Mouse (Mus musculus) cortical plate, adult 2 months (tissue): ENCODE data around the gene Lsamp.

Experiments used
- CTCF ChIP-seq: fragments of 200-500 bp; IDR thresholded peaks from 2 replicates; pipeline ENCODE4 v1.5.1; 2011; ENCODE audit warnings: mild to moderate bottlenecking, control low read depth, low read length; ENCODE audit not compliant: insufficient read depth; ENCODE audit errors: extremely low read depth
- POLR2A ChIP-seq: fragments of 200-500 bp; IDR thresholded peaks from 2 replicates; pipeline ENCODE4 v1.6.1; 2011; ENCODE audit warnings: mild to moderate bottlenecking, low read length, control low read depth; ENCODE audit not compliant: insufficient read depth; ENCODE audit errors: extremely low read depth

DNA sequence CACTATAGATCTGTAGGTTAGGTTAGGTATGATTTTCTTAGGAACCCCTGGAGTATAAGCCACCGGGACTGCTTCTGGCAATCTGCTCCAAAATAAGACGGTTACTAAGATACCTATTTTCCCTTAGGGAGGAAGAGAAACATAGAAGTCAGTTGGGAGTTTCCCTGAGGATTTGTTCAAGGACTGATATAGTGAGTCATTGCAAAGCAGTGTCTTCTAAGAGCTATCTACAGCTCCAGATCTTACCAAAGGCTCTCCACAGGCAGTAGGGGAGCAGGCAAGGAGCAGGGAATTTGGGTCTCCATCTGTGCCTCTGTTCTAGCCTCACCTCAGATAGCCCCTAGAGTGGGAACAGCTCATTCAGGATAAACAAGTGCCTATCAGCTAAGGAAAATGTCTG, 2047.9 kb downstream of the Lsamp start:
- no peak for TF ChIP-seq CTCF
- no peak for TF ChIP-seq POLR2A
